Mouse (Mus musculus): ENCODE data around the gene Gpr84. TPM values are rescaled to one million over a fixed set of nuclear protein-coding genes. Genes with fewer than 3 reads are reported as not detected.

Gene Gpr84
- polyA plus RNA-seq, 1 experiment from 2014 or later: 0.35 TPM

- no peak for DNase-seq (ENCODE audit: low spot score)
- Histone ChIP-seq H3K4me1 (peaks cover 36% of the 10 kb centered on the region), H3K27me3 (ENCODE audit: insufficient read depth, poor library complexity, severe bottlenecking) (peaks cover 34% of the 10 kb centered on the region), H3K4me3 (no peak overlapping the region), H3K36me3 (peaks cover 53% of the 10 kb centered on the region), H3K27ac (no peak overlapping the region), H3K9me3 (no peaks in the 10 kb centered on the region)
These were observed 33.1 kb upstream of the Gpr84 start for GRCm38 (mm10) chr15:103343556-103343955.

- no peak overlapping the region for H3K27ac ChIP-seq
- WGBS: 76% methylated on average over 2 of the region's 3 CpGs
- peaks cover 40% of the 10 kb centered on the region for H3K27me3 ChIP-seq (ENCODE audit: insufficient read depth, poor library complexity, severe bottlenecking)
These were observed 32.6 kb upstream of the Gpr84 start for GRCm38 (mm10) chr15:103343008-103343407.

DNA sequence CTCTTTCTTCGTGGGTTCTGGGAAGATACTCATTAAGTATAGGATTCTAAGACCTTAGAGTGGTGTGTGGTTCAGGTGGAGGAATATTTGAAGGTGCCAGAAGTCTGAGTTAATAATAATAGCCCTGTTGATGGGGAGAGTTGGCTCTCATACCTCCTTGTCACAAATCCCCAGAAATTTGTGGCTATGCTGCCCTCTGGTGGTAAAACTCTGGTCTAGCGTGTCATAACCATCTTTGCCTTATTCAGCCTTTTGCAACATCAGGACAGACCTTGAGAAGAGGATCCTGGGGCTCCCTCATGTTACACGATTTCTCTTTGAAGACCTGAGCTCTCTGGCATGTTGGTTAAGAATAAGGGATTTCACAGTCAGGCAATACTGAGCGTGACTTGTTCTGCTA lies 32.0 kb upstream of the Gpr84 start:
- Histone ChIP-seq H3K36me3 (peaks cover 42% of the 10 kb centered on the region), H3K9me3 (no peaks in the 10 kb centered on the region), H3K4me1 (peaks cover 30% of the 10 kb centered on the region), H3K4me3 (no peak overlapping the region), H3K27me3 (ENCODE audit: insufficient read depth, poor library complexity, severe bottlenecking) (peaks cover 46% of the 10 kb centered on the region), H3K27ac (no peak overlapping the region)
- DNase-seq (ENCODE audit: low spot score): no peak
- 18% methylated on average over 4 of the region's 4 CpGs for WGBS

More at GRCm38 (mm10) chr15:103343008-103343407, 32.6 kb upstream of the Gpr84 start:
- DNase-seq (ENCODE audit: low spot score): no peak
- no peak overlapping the region for H3K4me3 ChIP-seq
- no peaks in the 10 kb centered on the region for H3K9me3 ChIP-seq
- peaks cover 36% of the 10 kb centered on the region for H3K4me1 ChIP-seq
- H3K36me3 ChIP-seq: peaks cover 48% of the 10 kb centered on the region

DNA sequence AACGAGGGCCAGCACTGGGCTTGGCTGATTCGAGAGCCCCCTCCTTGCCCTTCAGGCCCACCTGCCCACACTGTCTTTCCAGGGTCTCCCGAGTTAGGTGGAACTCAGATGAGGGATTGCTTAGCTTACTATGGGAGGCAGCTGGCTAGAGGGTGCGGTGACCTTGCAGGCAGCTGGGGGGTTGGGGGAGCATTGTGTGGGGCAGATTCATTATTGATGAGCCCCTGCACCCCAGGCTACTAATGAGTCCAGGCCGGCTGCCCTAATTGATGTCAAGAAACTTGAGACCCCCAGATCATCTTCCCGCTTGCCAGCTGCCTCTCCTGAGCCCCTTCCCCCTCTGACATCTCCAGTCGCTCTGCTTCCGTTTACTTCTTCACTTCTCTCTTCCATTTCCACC lies 31.1 kb upstream of the Gpr84 start:
- Histone ChIP-seq H3K36me3 (peaks cover 33% of the 10 kb centered on the region), H3K9me3 (no peaks in the 10 kb centered on the region), H3K4me3 (no peak overlapping the region), H3K27ac (no peak overlapping the region; the same call in 1 of the 2 replicates), H3K4me1 (peaks cover 30% of the 10 kb centered on the region), H3K27me3 (ENCODE audit: insufficient read depth, poor library complexity, severe bottlenecking) (peaks cover 54% of the 10 kb centered on the region)
- 52% methylated on average over 8 of the region's 8 CpGs for WGBS
- DNase-seq (ENCODE audit: low spot score): no peak

DNA sequence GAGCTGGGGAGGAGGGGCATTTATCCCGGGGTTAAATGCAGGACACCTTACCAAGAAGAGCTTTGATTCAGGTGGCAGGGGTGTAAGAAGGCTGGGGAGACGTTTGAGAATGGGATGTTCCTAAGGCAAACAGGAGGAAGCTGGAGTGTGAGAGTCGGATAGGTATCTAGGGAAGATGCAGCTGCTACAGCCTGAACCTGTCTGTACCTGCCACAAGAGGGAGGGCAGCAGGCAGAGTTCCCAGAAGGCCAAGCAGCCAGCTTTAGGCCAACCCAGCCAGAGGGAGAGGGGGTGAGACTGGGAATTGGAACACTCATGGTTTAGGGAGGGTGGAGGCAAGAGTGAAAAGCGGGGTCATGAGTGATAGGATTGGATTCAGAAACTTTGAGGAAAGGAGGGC lies 30.4 kb upstream of the Gpr84 start:
- peaks cover 25% of the 10 kb centered on the region for H3K36me3 ChIP-seq
- H3K27me3 ChIP-seq (ENCODE audit: insufficient read depth, poor library complexity, severe bottlenecking): peaks cover 58% of the 10 kb centered on the region
- WGBS: 20% methylated on average over 4 of the region's 4 CpGs
- no peak for DNase-seq (ENCODE audit: low spot score)
- H3K9me3 ChIP-seq: no peaks in the 10 kb centered on the region
- no peak overlapping the region for H3K27ac ChIP-seq
- peak overlapping the region; percentile 68; the same call in 1 of the 2 replicates for H3K4me3 ChIP-seq
- H3K4me1 ChIP-seq: peaks cover 31% of the 10 kb centered on the region

DNA sequence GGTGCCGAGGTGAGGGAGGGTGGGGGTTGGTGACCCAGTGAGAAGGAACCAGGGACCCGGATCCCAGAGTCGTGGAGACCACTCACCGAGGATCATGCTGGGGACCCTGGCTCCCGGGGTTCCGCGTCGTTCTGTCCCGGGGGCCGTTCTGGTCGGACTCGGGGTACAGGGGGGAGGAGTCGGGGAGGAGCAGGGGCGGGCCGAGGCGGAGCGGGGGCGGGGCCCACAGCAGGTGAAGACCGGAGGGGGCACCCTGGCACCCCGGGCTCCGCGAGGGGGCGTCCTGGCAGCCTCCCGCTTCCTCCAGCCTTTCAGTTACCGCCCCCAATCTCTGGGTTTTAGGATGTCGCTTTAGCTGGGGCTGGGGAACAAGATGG lies 29.5 kb upstream of the Gpr84 start, which contains the start of gene Zfp385a:
TSS of gene Zfp385a (minus strand) at position 133 of the 377 bp plus-strand sequence.
- H3K36me3 ChIP-seq: peaks cover 17% of the 10 kb centered on the region
- peak within 1 kb of the TSS; percentile 24 for H3K27ac ChIP-seq
- H3K4me3 ChIP-seq: peak within 1 kb of the TSS; percentile 68
- peaks cover 39% of the 10 kb centered on the region for H3K4me1 ChIP-seq
- no peak for DNase-seq (ENCODE audit: low spot score)
- H3K9me3 ChIP-seq: no peaks in the 10 kb centered on the region
- peaks cover 63% of the 10 kb centered on the region for H3K27me3 ChIP-seq (ENCODE audit: insufficient read depth, poor library complexity, severe bottlenecking)
- WGBS: under 1% methylated on average over 26 of the region's 26 CpGs

DNA sequence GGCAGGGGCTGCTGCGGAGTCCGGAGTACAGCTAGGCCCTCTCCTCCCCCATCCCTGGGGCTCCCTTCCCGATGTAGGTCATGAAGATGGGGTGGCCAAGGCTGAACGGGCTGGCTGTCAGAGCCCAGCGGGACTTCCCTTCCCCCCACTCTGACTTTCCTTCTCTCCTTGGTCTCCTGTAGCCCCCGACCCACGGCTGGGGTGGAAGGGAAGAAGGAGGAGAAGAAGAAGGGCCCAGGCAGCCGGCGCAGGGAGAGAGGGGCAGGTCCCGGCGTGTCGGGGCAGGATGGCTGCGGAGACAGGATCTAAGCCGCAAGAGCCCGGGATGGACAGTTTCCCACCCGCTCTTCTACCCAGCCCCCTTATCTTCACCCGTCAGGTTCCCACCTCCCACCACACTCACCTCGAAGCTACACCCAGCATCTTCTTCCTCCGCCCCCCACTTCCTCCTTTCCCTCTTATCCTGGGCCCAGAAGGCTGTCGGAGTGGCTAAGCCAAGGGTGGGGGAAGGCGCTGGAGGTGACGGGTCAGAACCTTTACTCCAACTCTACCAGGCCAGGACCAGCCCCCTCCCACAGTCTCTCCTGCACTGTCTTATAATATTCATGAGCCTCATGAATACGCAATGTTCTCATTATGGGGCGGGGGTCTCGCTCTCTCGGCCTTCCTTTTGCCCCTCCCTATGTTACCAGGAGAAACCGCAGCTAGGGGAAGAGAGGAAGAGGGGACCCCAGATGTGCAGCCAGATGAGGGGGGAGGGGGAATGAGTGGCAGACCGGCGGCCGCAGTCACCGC lies 29.0 kb upstream of the Gpr84 start:
- Histone ChIP-seq H3K4me3 (peak overlapping the region; percentile 68), H3K9me3 (no peaks in the 10 kb centered on the region), H3K4me1 (peaks cover 45% of the 10 kb centered on the region), H3K27me3 (ENCODE audit: insufficient read depth, poor library complexity, severe bottlenecking) (peaks cover 63% of the 10 kb centered on the region), H3K27ac (peak overlapping the region; percentile 24), H3K36me3 (peaks cover 11% of the 10 kb centered on the region)
- WGBS: 2% methylated on average over 30 of the region's 31 CpGs
- no peak for DNase-seq (ENCODE audit: low spot score)

DNA sequence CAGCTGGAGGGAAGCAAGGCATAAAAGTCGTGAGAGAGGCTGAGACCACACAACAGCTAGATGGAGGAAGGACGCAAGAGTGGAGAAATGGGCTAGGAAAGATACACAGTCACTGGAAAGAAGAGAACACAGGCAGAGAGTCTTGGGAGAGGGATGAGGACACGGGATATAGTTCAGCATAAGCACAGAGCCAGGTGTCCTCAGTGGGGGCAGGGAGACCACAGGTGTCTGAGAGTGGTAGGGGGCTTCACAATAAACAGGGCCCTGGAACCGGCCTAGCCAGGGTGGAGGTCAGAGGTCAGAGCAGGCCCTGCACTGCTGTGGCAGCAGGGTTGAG lies 28.4 kb upstream of the Gpr84 start:
- peaks cover 6% of the 10 kb centered on the region for H3K36me3 ChIP-seq
- H3K27me3 ChIP-seq (ENCODE audit: insufficient read depth, poor library complexity, severe bottlenecking): peaks cover 63% of the 10 kb centered on the region
- peaks cover 51% of the 10 kb centered on the region for H3K4me1 ChIP-seq
- H3K4me3 ChIP-seq: peak overlapping the region; percentile 68
- peak overlapping the region; percentile 24; the same call in 1 of the 2 replicates for H3K27ac ChIP-seq
- DNase-seq (ENCODE audit: low spot score): no peak
- WGBS: 44% methylated on average over 4 of the region's 4 CpGs
- no peaks in the 10 kb centered on the region for H3K9me3 ChIP-seq

- Histone ChIP-seq H3K4me3 (no peak overlapping the region), H3K27me3 (ENCODE audit: insufficient read depth, poor library complexity, severe bottlenecking) (peaks cover 66% of the 10 kb centered on the region), H3K27ac (no peak overlapping the region), H3K36me3 (no peaks in the 10 kb centered on the region; the same call in 1 of the 2 replicates), H3K4me1 (peaks cover 65% of the 10 kb centered on the region), H3K9me3 (no peaks in the 10 kb centered on the region)
- 17% methylated on average over 11 of the region's 11 CpGs for WGBS
- no peak for DNase-seq (ENCODE audit: low spot score)
These were observed 26.7 kb upstream of the Gpr84 start for GRCm38 (mm10) chr15:103336996-103337667.

DNA sequence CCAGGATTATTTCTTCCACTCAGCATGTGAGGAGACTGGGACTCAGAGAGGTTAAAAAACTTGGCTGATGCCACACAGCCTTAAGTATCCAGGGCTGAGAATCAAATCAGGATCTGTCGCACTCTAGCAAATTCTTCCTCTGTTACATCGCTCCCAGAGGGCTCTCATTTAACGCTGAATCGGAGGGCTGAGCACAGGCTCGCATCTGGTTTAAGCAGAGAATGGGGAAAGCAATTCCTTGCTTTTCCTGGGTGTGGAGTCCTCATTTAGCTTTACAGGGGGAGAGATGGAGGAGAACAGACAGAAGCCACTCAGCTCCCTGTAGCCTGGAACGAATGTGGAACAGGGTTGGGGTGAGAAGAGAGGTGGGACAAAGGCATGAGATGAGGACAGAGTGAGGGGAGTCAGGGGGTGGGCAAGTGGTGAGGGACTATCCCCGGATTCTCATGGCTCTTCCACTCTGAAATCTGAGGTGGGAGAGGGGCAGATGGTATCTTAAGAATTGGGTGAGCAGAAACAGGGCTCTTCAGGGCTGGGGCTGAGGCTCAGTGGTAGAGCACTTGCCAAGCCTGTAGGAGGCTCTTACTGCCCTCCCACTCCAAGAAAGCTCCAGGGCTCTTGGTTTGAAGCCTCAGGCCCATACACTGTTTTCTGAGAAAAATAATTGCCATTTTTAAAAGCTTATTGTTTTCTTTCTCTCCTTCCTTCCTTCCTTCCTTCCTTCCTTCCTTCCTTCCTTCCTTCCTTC lies 25.2 kb upstream of the Gpr84 start:
- WGBS: 21% methylated on average over 7 of the region's 7 CpGs
- no peaks in the 10 kb centered on the region for H3K36me3 ChIP-seq
- no peak for DNase-seq (ENCODE audit: low spot score)
- no peak overlapping the region for H3K4me3 ChIP-seq
- H3K9me3 ChIP-seq: no peaks in the 10 kb centered on the region
- H3K4me1 ChIP-seq: peaks cover 61% of the 10 kb centered on the region
- peaks cover 52% of the 10 kb centered on the region for H3K27me3 ChIP-seq (ENCODE audit: insufficient read depth, poor library complexity, severe bottlenecking)
- no peak overlapping the region for H3K27ac ChIP-seq

GRCm38 (mm10) chr15:103335040-103335439 lies 24.6 kb upstream of the Gpr84 start:
- no peaks in the 10 kb centered on the region for H3K9me3 ChIP-seq
- no peak overlapping the region for H3K4me3 ChIP-seq
- H3K27ac ChIP-seq: no peak overlapping the region
- no peaks in the 10 kb centered on the region for H3K36me3 ChIP-seq
- no peak for DNase-seq (ENCODE audit: low spot score)
- 54% methylated on average over 3 of the region's 3 CpGs for WGBS
- peaks cover 46% of the 10 kb centered on the region for H3K27me3 ChIP-seq (ENCODE audit: insufficient read depth, poor library complexity, severe bottlenecking)
- peaks cover 55% of the 10 kb centered on the region for H3K4me1 ChIP-seq

DNA sequence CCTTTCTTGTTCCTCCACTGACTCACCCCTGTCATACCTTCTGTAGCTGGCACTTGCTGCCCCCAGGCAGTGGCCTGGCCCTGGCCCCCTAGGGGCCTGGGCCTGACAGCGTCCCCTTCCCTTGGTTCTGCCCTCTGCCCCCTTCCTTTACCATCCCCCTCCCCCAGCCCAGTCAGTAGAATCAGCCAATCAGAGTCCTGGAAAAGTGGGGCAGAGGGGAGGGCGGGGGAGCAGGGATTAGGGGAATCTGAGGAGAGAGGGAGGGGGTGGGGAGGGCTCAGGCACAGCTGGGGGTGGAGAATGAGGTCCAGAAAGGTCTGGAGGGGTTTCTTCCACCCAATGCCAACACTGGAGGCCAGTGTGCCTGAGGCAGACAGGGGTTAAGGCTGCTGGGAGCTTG lies 23.8 kb upstream of the Gpr84 start:
- Histone ChIP-seq H3K9me3 (no peaks in the 10 kb centered on the region), H3K36me3 (no peaks in the 10 kb centered on the region), H3K27me3 (ENCODE audit: insufficient read depth, poor library complexity, severe bottlenecking) (peaks cover 38% of the 10 kb centered on the region), H3K4me1 (peaks cover 47% of the 10 kb centered on the region), H3K4me3 (no peak overlapping the region), H3K27ac (peak overlapping the region; percentile 60; the same call in 1 of the 2 replicates)
- WGBS: 13% methylated on average over 2 of the region's 2 CpGs
- no peak for DNase-seq (ENCODE audit: low spot score)

- WGBS: 64% methylated on average over 5 of the region's 5 CpGs
These were observed 23.3 kb upstream of the Gpr84 start for GRCm38 (mm10) chr15:103333738-103334137.

More at GRCm38 (mm10) chr15:103333738-103334137, 23.3 kb upstream of the Gpr84 start:
- DNase-seq (ENCODE audit: low spot score): no peak
- Histone ChIP-seq H3K4me3 (no peak overlapping the region), H3K4me1 (peaks cover 42% of the 10 kb centered on the region), H3K27ac (peak overlapping the region; percentile 60; the same call in 1 of the 2 replicates), H3K27me3 (ENCODE audit: insufficient read depth, poor library complexity, severe bottlenecking) (peaks cover 33% of the 10 kb centered on the region), H3K36me3 (no peaks in the 10 kb centered on the region), H3K9me3 (no peaks in the 10 kb centered on the region)
